Mouse (Mus musculus): ENCODE data around the gene Cbr2. TPM values are rescaled to one million over a fixed set of nuclear protein-coding genes. Genes with fewer than 3 reads are reported as not detected.
A peak's percentile ranks its signal among the peaks of the same experiment; 100 is the strongest.

The Cbr2 gene
- total and polyA plus RNA-seq, 2 experiments from 2014 or later: 2.4 to 12.2 TPM

GRCm38 (mm10) chr11:120721124-120722066 is 10.5 kb downstream of the Cbr2 start, which contains the start of gene Rac3:
Rac3 (plus strand) TSS chr11:120721470.
- Histone ChIP-seq H3K27ac (ENCODE audit: low read depth) (no peak within 1 kb of the TSS), H3K9me3 (replicated peaks; ENCODE audit: control insufficient read depth, low read length) (no peaks in the 10 kb centered on the region), H3K4me3 (ENCODE audit: low read depth, low read length) (peak within 1 kb of the TSS; percentile 61), H3K4me1 (ENCODE audit: control insufficient read depth, insufficient read depth) (peaks cover 13% of the 10 kb centered on the region), H3K9ac (replicated peaks; ENCODE audit: low read depth, low read length) (peak within 1 kb of the TSS; percentile 64), H3K36me3 (replicated peaks; ENCODE audit: control insufficient read depth, insufficient read depth, low read length) (peaks cover 11% of the 10 kb centered on the region), H3K27me3 (ENCODE audit: control insufficient read depth, insufficient read depth, low read length) (peaks cover 27% of the 10 kb centered on the region), H3K4me2 (ENCODE audit: low read depth, low read length) (peak within 1 kb of the TSS; percentile 97)
- 1% methylated on average over 82 of the region's 90 CpGs for WGBS
- peak; percentile 32 for DNase-seq (ENCODE audit: low spot score)
- peak; percentile 61 for ATAC-seq (ENCODE audit: insufficient read depth, low read depth)
- TF ChIP-seq EP300 (IDR thresholded peaks at IDR 0.05; ENCODE audit: low read depth) (no peak), CTCF (IDR thresholded peaks at IDR 0.05; ENCODE audit: low read depth) (no peak)

GRCm38 (mm10) chr11:120720450-120720849 is 11.5 kb downstream of the Cbr2 start:
- 11% methylated on average over 17 of the region's 17 CpGs for WGBS
- ATAC-seq (ENCODE audit: insufficient read depth, low read depth) (peak; percentile 55), DNase-seq (ENCODE audit: low spot score) (peak; percentile 92)
- TF ChIP-seq CTCF (IDR thresholded peaks at IDR 0.05; ENCODE audit: low read depth): peak; percentile 97
- TF ChIP-seq EP300 (IDR thresholded peaks at IDR 0.05; ENCODE audit: low read depth): no peak
- peak overlapping the region; percentile 97 for H3K4me2 ChIP-seq (ENCODE audit: low read depth, low read length)
- H3K4me3 ChIP-seq (ENCODE audit: low read depth, low read length): peak overlapping the region; percentile 61
- H3K27me3 ChIP-seq (ENCODE audit: control insufficient read depth, insufficient read depth, low read length): peaks cover 20% of the 10 kb centered on the region
- no peak overlapping the region for H3K27ac ChIP-seq (ENCODE audit: low read depth)
- H3K36me3 ChIP-seq (replicated peaks; ENCODE audit: control insufficient read depth, insufficient read depth, low read length): peaks cover 11% of the 10 kb centered on the region
- H3K9me3 ChIP-seq (replicated peaks; ENCODE audit: control insufficient read depth, low read length): no peaks in the 10 kb centered on the region
- no peak overlapping the region for H3K9ac ChIP-seq (replicated peaks; ENCODE audit: low read depth, low read length)
- H3K4me1 ChIP-seq (ENCODE audit: control insufficient read depth, insufficient read depth): peaks cover 13% of the 10 kb centered on the region

GRCm38 (mm10) chr11:120719841-120720376 is 12.0 kb downstream of the Cbr2 start:
- no peak overlapping the region for H3K9ac ChIP-seq (replicated peaks; ENCODE audit: low read depth, low read length)
- TF ChIP-seq EP300 (IDR thresholded peaks at IDR 0.05; ENCODE audit: low read depth) (no peak), CTCF (IDR thresholded peaks at IDR 0.05; ENCODE audit: low read depth) (no peak)
- ATAC-seq (ENCODE audit: insufficient read depth, low read depth): no peak
- DNase-seq (ENCODE audit: low spot score): no peak
- peaks cover 13% of the 10 kb centered on the region for H3K4me1 ChIP-seq (ENCODE audit: control insufficient read depth, insufficient read depth)
- WGBS: 90% methylated on average over 13 of the region's 13 CpGs
- no peak overlapping the region for H3K27ac ChIP-seq (ENCODE audit: low read depth)
- no peaks in the 10 kb centered on the region for H3K9me3 ChIP-seq (replicated peaks; ENCODE audit: control insufficient read depth, low read length)
- H3K36me3 ChIP-seq (replicated peaks; ENCODE audit: control insufficient read depth, insufficient read depth, low read length): peaks cover 11% of the 10 kb centered on the region
- peaks cover 20% of the 10 kb centered on the region for H3K27me3 ChIP-seq (ENCODE audit: control insufficient read depth, insufficient read depth, low read length)
- no peak overlapping the region for H3K4me3 ChIP-seq (ENCODE audit: low read depth, low read length)
- H3K4me2 ChIP-seq (ENCODE audit: low read depth, low read length): no peak overlapping the region

- peaks cover 20% of the 10 kb centered on the region for H3K27me3 ChIP-seq (ENCODE audit: control insufficient read depth, insufficient read depth, low read length)
- H3K9me3 ChIP-seq (replicated peaks; ENCODE audit: control insufficient read depth, low read length): no peaks in the 10 kb centered on the region
- H3K4me3 ChIP-seq (ENCODE audit: low read depth, low read length): no peak overlapping the region
- DNase-seq (ENCODE audit: low spot score) (no peak), ATAC-seq (ENCODE audit: insufficient read depth, low read depth) (no peak)
- no peak overlapping the region for H3K27ac ChIP-seq (ENCODE audit: low read depth)
- no peak overlapping the region for H3K9ac ChIP-seq (replicated peaks; ENCODE audit: low read depth, low read length)
- no peak overlapping the region for H3K4me2 ChIP-seq (ENCODE audit: low read depth, low read length)
- WGBS: 87% methylated on average over 9 of the region's 9 CpGs
- peaks cover 19% of the 10 kb centered on the region for H3K4me1 ChIP-seq (ENCODE audit: control insufficient read depth, insufficient read depth)
- H3K36me3 ChIP-seq (replicated peaks; ENCODE audit: control insufficient read depth, insufficient read depth, low read length): peaks cover 11% of the 10 kb centered on the region
- no peak for TF ChIP-seq CTCF (IDR thresholded peaks at IDR 0.05; ENCODE audit: low read depth)
These were observed 12.7 kb downstream of the Cbr2 start for GRCm38 (mm10) chr11:120719242-120719641.

- no peak for DNase-seq (ENCODE audit: low spot score)
- no peaks in the 10 kb centered on the region for H3K27me3 ChIP-seq (ENCODE audit: control insufficient read depth, insufficient read depth, low read length)
- no peak overlapping the region for H3K4me3 ChIP-seq (ENCODE audit: low read depth, low read length)
- peaks cover 16% of the 10 kb centered on the region for H3K4me1 ChIP-seq (ENCODE audit: control insufficient read depth, insufficient read depth)
- TF ChIP-seq EP300 (IDR thresholded peaks at IDR 0.05; ENCODE audit: low read depth) (no peak), CTCF (IDR thresholded peaks at IDR 0.05; ENCODE audit: low read depth) (no peak)
- no peak overlapping the region for H3K27ac ChIP-seq (ENCODE audit: low read depth)
- peaks cover 13% of the 10 kb centered on the region for H3K36me3 ChIP-seq (replicated peaks; ENCODE audit: control insufficient read depth, insufficient read depth, low read length)
- no peaks in the 10 kb centered on the region for H3K9me3 ChIP-seq (replicated peaks; ENCODE audit: control insufficient read depth, low read length)
- H3K9ac ChIP-seq (replicated peaks; ENCODE audit: low read depth, low read length): no peak overlapping the region
- H3K4me2 ChIP-seq (ENCODE audit: low read depth, low read length): no peak overlapping the region
- WGBS: 87% methylated on average over 9 of the region's 9 CpGs
- no peak for ATAC-seq (ENCODE audit: insufficient read depth, low read depth)
These were observed 16.8 kb downstream of the Cbr2 start for GRCm38 (mm10) chr11:120715131-120715530.
